Comparison of ENCODE assay signal across 10 mouse cellular contexts in genomic region chr5:44476356-44476755, GRCm38 (mm10).
DNase-seq lines count a peak whose midpoint lies in the region; ATAC-seq and TF ChIP-seq lines count a peak whose summit lies in the region.
"Had no signal": no experiment of that assay in that cellular context is flagged by ENCODE, and none has a peak within 500 bp of the region (broad histone marks: within the 10 kb centered on the region; RNA-seq: fewer than 3 reads in every experiment).

No protein-coding gene starts in this region.

- no peaks in the 10 kb centered on the region for H3K9me3 ChIP-seq in liver, postnatal 0 days (ENCODE audit: low read length)
- H3K9me3 ChIP-seq in liver, embryonic 11.5 days (ENCODE audit: control insufficient read depth, low read length), result no peaks in the 10 kb centered on the region
- no peaks in the 10 kb centered on the region for H3K9me3 ChIP-seq in neural tube, embryonic 11.5 days (ENCODE audit: control insufficient read depth, low read length)
- H3K9me3 ChIP-seq: embryonic facial prominence, embryonic 12.5 days; lung, embryonic 15.5 days had no signal

- no peaks in the 10 kb centered on the region for H3K4me1 ChIP-seq in liver, postnatal 0 days (ENCODE audit: insufficient read depth)
- H3K4me1 ChIP-seq in liver, embryonic 11.5 days (replicated peaks; ENCODE audit: control insufficient read depth, insufficient read depth, low read length), result no peaks in the 10 kb centered on the region
- H3K4me1 ChIP-seq in neural tube, embryonic 11.5 days (ENCODE audit: control insufficient read depth, insufficient read depth, low read length), result no peaks in the 10 kb centered on the region
- H3K4me1 ChIP-seq: embryonic facial prominence, embryonic 12.5 days; lung, embryonic 15.5 days had no signal

- WGBS in liver, postnatal 0 days (ENCODE audit: insufficient replicate concordance), result 44% methylated on average over 4 of the region's 4 CpGs
- 29% methylated on average over 4 of the region's 4 CpGs for WGBS in liver, embryonic 11.5 days
- 35% methylated on average over 4 of the region's 4 CpGs for WGBS in neural tube, embryonic 11.5 days

- H3K4me3 ChIP-seq in gastrocnemius, adult 2 months, result no peak overlapping the region
- H3K4me3 ChIP-seq in liver, postnatal 0 days (ENCODE audit: low read depth, low read length), result no peak overlapping the region
- no peak overlapping the region for H3K4me3 ChIP-seq in liver, embryonic 11.5 days (ENCODE audit: low read depth, low read length)
- H3K4me3 ChIP-seq in neural tube, embryonic 11.5 days (ENCODE audit: low read depth, low read length), result no peak overlapping the region
- H3K4me3 ChIP-seq: embryonic facial prominence, embryonic 12.5 days; lung, embryonic 15.5 days had no signal

- intact Hi-C loops in gastrocnemius, adult 2 months (cut with DNase I), result no loop called here

- ATAC-seq in liver, postnatal 0 days, result no peak
- ATAC-seq in liver, embryonic 11.5 days (replicated peaks; ENCODE audit: low FRiP score), result no peak
- ATAC-seq in neural tube, embryonic 11.5 days (ENCODE audit: insufficient read depth, low FRiP score, low TSS enrichment), result no peak

- peak; percentile 46 for TF ChIP-seq CTCF in gastrocnemius, adult 2 months (IDR thresholded peaks at IDR 0.05)
- TF ChIP-seq CTCF in liver, postnatal 0 days (IDR thresholded peaks at IDR 0.05; ENCODE audit: low read depth), result peak; percentile 32

- TF ChIP-seq EP300 in liver, postnatal 0 days (IDR thresholded peaks at IDR 0.05; ENCODE audit: low read depth), result no peak

- H3K4me2 ChIP-seq in liver, postnatal 0 days (ENCODE audit: low read depth, low read length), result no peak overlapping the region
- no peak overlapping the region for H3K4me2 ChIP-seq in liver, embryonic 11.5 days
- H3K4me2 ChIP-seq in neural tube, embryonic 11.5 days (ENCODE audit: low read depth), result no peak overlapping the region
- H3K4me2 ChIP-seq: embryonic facial prominence, embryonic 12.5 days; lung, embryonic 15.5 days had no signal

- no peak overlapping the region for H3K9ac ChIP-seq in liver, postnatal 0 days (replicated peaks)
- no peak overlapping the region for H3K9ac ChIP-seq in liver, embryonic 11.5 days (ENCODE audit: low read depth, low read length)
- no peak overlapping the region for H3K9ac ChIP-seq in neural tube, embryonic 11.5 days (ENCODE audit: low read length)
- H3K9ac ChIP-seq: embryonic facial prominence, embryonic 12.5 days; lung, embryonic 15.5 days had no signal

- H3K27me3 ChIP-seq in liver, postnatal 0 days (ENCODE audit: insufficient read depth, low read length), result no peaks in the 10 kb centered on the region
- H3K27me3 ChIP-seq in liver, embryonic 11.5 days (replicated peaks; ENCODE audit: control insufficient read depth, insufficient read depth, low read length), result no peaks in the 10 kb centered on the region
- H3K27me3 ChIP-seq in neural tube, embryonic 11.5 days (ENCODE audit: control insufficient read depth, insufficient read depth, low read length), result no peaks in the 10 kb centered on the region
- H3K27me3 ChIP-seq: embryonic facial prominence, embryonic 12.5 days; lung, embryonic 15.5 days had no signal

- no peak overlapping the region for H3K27ac ChIP-seq in gastrocnemius, adult 2 months
- no peak overlapping the region for H3K27ac ChIP-seq in liver, postnatal 0 days (ENCODE audit: low read depth)
- no peak overlapping the region for H3K27ac ChIP-seq in liver, embryonic 11.5 days (ENCODE audit: low read depth, low read length)
- H3K27ac ChIP-seq in neural tube, embryonic 11.5 days (ENCODE audit: low read depth, low read length), result no peak overlapping the region
- H3K27ac ChIP-seq: embryonic facial prominence, embryonic 12.5 days; lung, embryonic 15.5 days had no signal

- H3K36me3 ChIP-seq in liver, postnatal 0 days (replicated peaks; ENCODE audit: insufficient read depth, low read length), result no peaks in the 10 kb centered on the region
- H3K36me3 ChIP-seq in liver, embryonic 11.5 days (ENCODE audit: control insufficient read depth, insufficient read depth, low read length), result no peaks in the 10 kb centered on the region
- H3K36me3 ChIP-seq in neural tube, embryonic 11.5 days (ENCODE audit: control insufficient read depth, insufficient read depth, low read length), result no peaks in the 10 kb centered on the region
- H3K36me3 ChIP-seq: embryonic facial prominence, embryonic 12.5 days had no signal

- no peak for DNase-seq in gastrocnemius, adult 2 months
- no peak for DNase-seq in gastrocnemius, postnatal 10 days
- DNase-seq in liver, postnatal 0 days, result no peak
- no peak for DNase-seq in liver, embryonic 11.5 days (ENCODE audit: low spot score)
- DNase-seq in embryo, embryonic 9.5 days (ENCODE audit: extremely low spot score), result peak; percentile 41
- DNase-seq in neural tube, embryonic 11.5 days (ENCODE audit: low spot score), result peak; percentile 35
- no peak for DNase-seq in layer of hippocampus, postnatal 10 days (ENCODE audit: low spot score in 2 of 2)
- no peak for DNase-seq in layer of hippocampus, adult 18-20 months (ENCODE audit: low spot score in 2 of 2)

Comparison
In these comparisons a context has a peak if more than half of its experiments do, and no peak if none do; other contexts are left out.
1. DNase-seq: peak in embryo, embryonic 9.5 days (single experiment) and neural tube, embryonic 11.5 days (single experiment); none in gastrocnemius, adult 2 months (single experiment), gastrocnemius, postnatal 10 days (single experiment), liver, postnatal 0 days (single experiment), liver, embryonic 11.5 days (single experiment), layer of hippocampus, postnatal 10 days (0 of 2) and layer of hippocampus, adult 18-20 months (0 of 2).